Mouse (Mus musculus) lung, embryonic 16.5 days (tissue): ENCODE results near the gene Pgm5. TPM values are rescaled to one million over a fixed set of nuclear protein-coding genes. Genes with fewer than 3 reads are reported as not detected.

Experiments used
- ATAC-seq: fragments of 200-750 bp; cut with Nextera tagmentation; 2 replicates; pipeline ENCODE4 v1.8.0; 2017; ENCODE audit warnings: low read depth, mild to moderate bottlenecking, moderate library complexity
- H3K27ac ChIP-seq: fragments of 300-500 bp; sonication (generic); 2 replicates; pipeline ENCODE4 v1.5.1; 2014; ENCODE audit warnings: mild to moderate bottlenecking, control low read depth, low read length
- H3K27me3 ChIP-seq: fragments of 300-500 bp; sonication (generic); 2 replicates; pipeline ENCODE4 v1.6.1; 2014; ENCODE audit warnings: low read depth, low read length, mixed read lengths; ENCODE audit not compliant: control insufficient read depth, insufficient read depth
- H3K36me3 ChIP-seq: fragments of 300-500 bp; sonication (generic); 2 replicates; pipeline ENCODE4 v1.6.1; 2014; ENCODE audit warnings: low read length; ENCODE audit not compliant: control insufficient read depth, insufficient read depth
- H3K4me1 ChIP-seq: fragments of 300-500 bp; sonication (generic); replicated peaks from 2 replicates; pipeline ENCODE4 v1.6.1; 2014; ENCODE audit warnings: low read length, mixed read lengths; ENCODE audit not compliant: control insufficient read depth, insufficient read depth
- H3K4me2 ChIP-seq: fragments of 300-500 bp; sonication (generic); 2 replicates; pipeline ENCODE4 v1.6.1; 2014; ENCODE audit warnings: low read depth, low read length, control low read depth
- H3K4me3 ChIP-seq: fragments of 300-500 bp; sonication (generic); 2 replicates; pipeline ENCODE4 v1.5.1; 2014; ENCODE audit warnings: mild to moderate bottlenecking, low read length, control low read depth
- H3K9ac ChIP-seq: fragments of 300-500 bp; sonication (generic); 2 replicates; pipeline ENCODE4 v1.6.1; 2014; ENCODE audit warnings: low read length, control low read depth
- H3K9me3 ChIP-seq: fragments of 300-500 bp; sonication (generic); 2 replicates; pipeline ENCODE4 v1.6.1; 2016; ENCODE audit warnings: low read length; ENCODE audit not compliant: control insufficient read depth
- WGBS: fragments of 180-500 bp; shearing (Covaris S2); extraction: QIAGEN DNeasy Blood & Tissue Kit; methylation state at CpG from one replicate; pipeline ENCODE4 v1.1.7; 2014; 5-methylcytosine and 5-hydroxymethylcytosine counted together
- polyA plus RNA-seq: library from polyadenylated mRNA; unstranded; fragments of >200 nt; fragmentation: Nextera tagmentation; extraction: Ambion mirVana; gene quantifications from 2 replicates; pipeline ENCODE4 v1.2.1, GENCODE M21; 2015

The Pgm5 gene
- polyA plus RNA-seq, 1 experiment from 2014 or later, result 2.9 TPM

- H3K4me3 ChIP-seq, result no peak overlapping the region
- ATAC-seq, result no peak
- WGBS, result 79% methylated on average over 3 of the region's 3 CpGs
- H3K4me2 ChIP-seq, result no peak overlapping the region
- H3K4me1 ChIP-seq, result peaks cover 3% of the 10 kb centered on the region
- H3K27ac ChIP-seq, result no peak overlapping the region
- H3K9ac ChIP-seq, result no peak overlapping the region
- no peaks in the 10 kb centered on the region for H3K27me3 ChIP-seq
- no peaks in the 10 kb centered on the region for H3K36me3 ChIP-seq
- H3K9me3 ChIP-seq, result no peaks in the 10 kb centered on the region
Observed at GRCm38 (mm10) chr19:24754440-24754785, 107.2 kb downstream of the Pgm5 start.

GRCm38 (mm10) chr19:24753617-24754439 is 107.8 kb downstream of the Pgm5 start:
- Histone ChIP-seq H3K27me3 (no peaks in the 10 kb centered on the region), H3K9ac (no peak overlapping the region), H3K4me2 (no peak overlapping the region), H3K27ac (no peak overlapping the region), H3K4me3 (no peak overlapping the region), H3K9me3 (no peaks in the 10 kb centered on the region), H3K36me3 (no peaks in the 10 kb centered on the region), H3K4me1 (peaks cover 3% of the 10 kb centered on the region)
- peak; percentile 73; the same call in 1 of the 2 replicates for ATAC-seq
- 40% methylated on average over 14 of the region's 14 CpGs for WGBS

GRCm38 (mm10) chr19:24752873-24753538 is 108.6 kb downstream of the Pgm5 start:
- no peak for ATAC-seq
- Histone ChIP-seq H3K9ac (no peak overlapping the region), H3K4me2 (no peak overlapping the region)

GRCm38 (mm10) chr19:24746266-24746875 is 115.3 kb downstream of the Pgm5 start:
- H3K4me1 ChIP-seq, result no peaks in the 10 kb centered on the region; the same call in 1 of the 2 replicates
- no peak overlapping the region for H3K4me2 ChIP-seq
- no peak overlapping the region for H3K4me3 ChIP-seq
- no peaks in the 10 kb centered on the region for H3K27me3 ChIP-seq
- WGBS, result 65% methylated on average over 4 of the region's 4 CpGs
- no peaks in the 10 kb centered on the region for H3K9me3 ChIP-seq
- no peaks in the 10 kb centered on the region for H3K36me3 ChIP-seq
- H3K9ac ChIP-seq, result no peak overlapping the region
- H3K27ac ChIP-seq, result no peak overlapping the region
- no peak for ATAC-seq

More at GRCm38 (mm10) chr19:24752873-24753538, 108.6 kb downstream of the Pgm5 start:
- 57% methylated on average over 7 of the region's 7 CpGs for whole genome bisulfite sequencing
- H3K27me3 ChIP-seq, result no peaks in the 10 kb centered on the region
- no peaks in the 10 kb centered on the region for H3K9me3 ChIP-seq
- H3K27ac ChIP-seq, result no peak overlapping the region
- H3K36me3 ChIP-seq, result no peaks in the 10 kb centered on the region
- no peak overlapping the region for H3K4me3 ChIP-seq
- peaks cover 3% of the 10 kb centered on the region for H3K4me1 ChIP-seq

- H3K36me3 ChIP-seq, result no peaks in the 10 kb centered on the region
- no peak overlapping the region for H3K4me3 ChIP-seq
- 73% methylated on average over 6 of the region's 6 CpGs for WGBS
- no peak overlapping the region for H3K9ac ChIP-seq
- no peaks in the 10 kb centered on the region for H3K27me3 ChIP-seq
- H3K27ac ChIP-seq, result no peak overlapping the region
- no peak overlapping the region for H3K4me2 ChIP-seq
- H3K4me1 ChIP-seq, result no peaks in the 10 kb centered on the region; the same call in 1 of the 2 replicates
- H3K9me3 ChIP-seq, result no peaks in the 10 kb centered on the region
- ATAC-seq, result no peak
Observed at GRCm38 (mm10) chr19:24742606-24743005, 119.0 kb downstream of the Pgm5 start.

- H3K4me3 ChIP-seq, result no peak overlapping the region
- 77% methylated on average over 3 of the region's 3 CpGs for WGBS
- H3K36me3 ChIP-seq, result no peaks in the 10 kb centered on the region
- H3K4me1 ChIP-seq, result peaks cover 6% of the 10 kb centered on the region
- no peak for ATAC-seq
- no peak overlapping the region for H3K9ac ChIP-seq
- H3K27me3 ChIP-seq, result no peaks in the 10 kb centered on the region
- no peaks in the 10 kb centered on the region for H3K9me3 ChIP-seq
- H3K27ac ChIP-seq, result no peak overlapping the region
- H3K4me2 ChIP-seq, result no peak overlapping the region
Observed at GRCm38 (mm10) chr19:24738786-24739185, 122.9 kb downstream of the Pgm5 start.

DNA sequence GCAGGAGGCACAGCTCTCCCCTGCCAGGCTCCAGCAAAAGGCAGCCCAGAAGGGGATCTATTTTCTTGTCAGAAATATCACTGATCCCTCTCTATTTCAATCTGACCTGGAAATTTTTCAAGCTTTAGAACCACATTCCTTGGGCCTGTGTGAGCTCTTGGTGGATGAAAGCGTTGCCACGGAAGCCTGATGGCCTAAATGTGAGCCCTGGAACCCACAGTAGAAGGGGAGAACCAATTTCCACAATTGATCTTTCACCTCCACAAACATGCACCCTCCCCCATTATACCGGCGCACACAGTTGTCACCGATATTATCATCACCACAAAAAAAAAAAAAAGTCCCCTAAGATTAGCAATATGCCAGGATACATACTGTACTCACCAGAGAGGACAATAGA is 123.6 kb downstream of the Pgm5 start:
- no peak for ATAC-seq
- Histone ChIP-seq H3K4me1 (peaks cover 6% of the 10 kb centered on the region), H3K27me3 (no peaks in the 10 kb centered on the region), H3K27ac (no peak overlapping the region), H3K9me3 (no peaks in the 10 kb centered on the region), H3K36me3 (no peaks in the 10 kb centered on the region), H3K9ac (no peak overlapping the region), H3K4me2 (no peak overlapping the region), H3K4me3 (no peak overlapping the region)
- WGBS, result 93% methylated on average over 5 of the region's 5 CpGs

- Histone ChIP-seq H3K27ac (peak overlapping the region; percentile 42; the same call in 1 of the 2 replicates), H3K9me3 (no peaks in the 10 kb centered on the region), H3K27me3 (no peaks in the 10 kb centered on the region), H3K4me1 (peaks cover 8% of the 10 kb centered on the region), H3K4me2 (no peak overlapping the region), H3K36me3 (no peaks in the 10 kb centered on the region), H3K4me3 (no peak overlapping the region), H3K9ac (no peak overlapping the region)
- ATAC-seq, result peak; percentile 69
- WGBS, result 32% methylated on average over 6 of the region's 6 CpGs
Observed at GRCm38 (mm10) chr19:24735484-24736128, 126.0 kb downstream of the Pgm5 start.

DNA sequence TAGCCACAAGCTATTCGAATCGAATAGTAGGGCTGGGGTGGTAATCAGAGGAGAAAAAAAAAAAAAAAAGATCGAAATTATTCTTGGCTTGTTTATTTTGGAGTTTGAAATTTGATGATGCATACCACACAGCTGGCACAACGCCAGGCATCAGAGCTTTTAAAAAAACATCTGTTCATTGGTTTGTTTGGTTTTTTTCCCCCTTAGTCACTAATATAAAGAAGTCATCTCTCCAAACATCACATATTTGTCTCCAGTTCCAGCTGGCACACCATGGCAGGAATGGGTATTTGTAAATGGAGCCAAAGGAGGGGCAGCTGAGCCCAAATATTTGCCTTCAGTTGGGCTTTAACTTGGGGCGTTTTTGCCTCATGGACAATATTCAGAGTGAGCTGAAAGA is 131.0 kb downstream of the Pgm5 start:
- Histone ChIP-seq H3K36me3 (no peaks in the 10 kb centered on the region), H3K27me3 (no peaks in the 10 kb centered on the region), H3K4me3 (no peak overlapping the region), H3K27ac (no peak overlapping the region), H3K4me1 (peaks cover 12% of the 10 kb centered on the region), H3K9me3 (no peaks in the 10 kb centered on the region), H3K9ac (no peak overlapping the region), H3K4me2 (no peak overlapping the region)
- WGBS, result 26% methylated on average over 5 of the region's 5 CpGs
- ATAC-seq, result no peak; the same call in 1 of the 2 replicates
